Mouse (Mus musculus) CH12.LX (cell line): ENCODE results near the gene Pex14.

Experiments used
- CTCF ChIP-seq, 2 experiments: IDR thresholded peaks in 1 of 2; conservative IDR thresholded peaks in 1 of 2; 2 replicates each; pipeline ENCODE4 v1.5.1; 2011 to 2012; ENCODE audit warnings: low read depth in 2 of 2, low read length in 2 of 2, improper control_type of control experiment in 1 of 2, inconsistent platforms in 1 of 2, mild to moderate bottlenecking in 1 of 2, moderate library complexity in 1 of 2
- EP300 ChIP-seq: IDR thresholded peaks from 2 replicates; pipeline ENCODE4 v1.6.1; 2011; ENCODE audit warnings: low read length, improper control_type of control experiment
- MAX ChIP-seq: IDR thresholded peaks from 2 replicates; pipeline ENCODE4 v1.6.1; 2011; ENCODE audit warnings: low read length, improper control_type of control experiment
- MAZ ChIP-seq: IDR thresholded peaks from 2 replicates; pipeline ENCODE4 v1.6.1; 2012; ENCODE audit warnings: low read depth, mild to moderate bottlenecking, inconsistent platforms, low read length, improper control_type of control experiment, moderate library complexity
- POLR2A ChIP-seq: IDR thresholded peaks from 2 replicates; pipeline ENCODE4 v1.6.1; 2011; ENCODE audit warnings: low read depth, mild to moderate bottlenecking, improper control_type of control experiment, low read length
- SMC3 ChIP-seq: IDR thresholded peaks from 2 replicates; pipeline ENCODE4 v1.6.1; 2011; ENCODE audit warnings: low read depth, low read length, improper control_type of control experiment
- USF1 ChIP-seq: IDR thresholded peaks from 2 replicates; pipeline ENCODE4 v1.6.1; 2014; ENCODE audit warnings: low read depth, mild to moderate bottlenecking, inconsistent platforms, low read length, improper control_type of control experiment
- ZKSCAN1 ChIP-seq: IDR thresholded peaks from 2 replicates; pipeline ENCODE4 v1.6.1; 2012; ENCODE audit warnings: low read depth, inconsistent platforms, low read length, improper control_type of control experiment, borderline replicate concordance
- ZMIZ1 ChIP-seq: IDR thresholded peaks from 2 replicates; pipeline ENCODE4 v1.6.1; 2012; ENCODE audit warnings: low read depth, mild to moderate bottlenecking, inconsistent platforms, low read length, improper control_type of control experiment
- ZNF384 ChIP-seq: IDR thresholded peaks from 2 replicates; pipeline ENCODE4 v1.6.1; 2012; ENCODE audit warnings: low read depth, low read length, improper control_type of control experiment, inconsistent platforms

GRCm38 (mm10) chr4:149059713-149060112 is 40.0 kb downstream of the Pex14 start:
- TF ChIP-seq ZNF384 (no peak), MAX (no peak), ZKSCAN1 (no peak), SMC3 (no peak), USF1 (no peak), POLR2A (no peak), ZMIZ1 (no peak), CTCF (conservative IDR thresholded peaks at IDR 0.05 in 1 of 2, IDR thresholded peaks at IDR 0.05 in 1 of 2; ENCODE audit: low read depth in 2 of 2, low read length in 2 of 2) (no peak), EP300 (no peak), MAZ (no peak)
